Mouse (Mus musculus) liver, adult 2 months (tissue): Measurements from ENCODE around the gene 4930563M21Rik. TPM values are rescaled to one million over a fixed set of nuclear protein-coding genes. Genes with fewer than 3 reads are reported as not detected.

ENCODE experiments used
- DNase-seq: peaks from one replicate; pipeline ENCODE4 v3.0.0-alpha.2; 2011; ENCODE audit warnings: low read depth, low spot score; ENCODE audit errors: extremely low read depth
- H3K27ac ChIP-seq: fragments of 200-500 bp; replicated peaks from 2 replicates; pipeline ENCODE4 v1.5.1; 2012; ENCODE audit warnings: low read depth, mild to moderate bottlenecking, control low read depth, inconsistent platforms, low read length; ENCODE audit not compliant: insufficient read depth
- H3K27me3 ChIP-seq: fragments of 200-500 bp; 2 replicates; pipeline ENCODE4 v1.6.1; 2012; ENCODE audit warnings: mild to moderate bottlenecking, moderate library complexity, low read length, inconsistent platforms; ENCODE audit not compliant: control insufficient read depth, insufficient read depth
- H3K36me3 ChIP-seq: fragments of 200-500 bp; 2 replicates; pipeline ENCODE4 v1.6.1; 2012; ENCODE audit warnings: low read length, inconsistent platforms; ENCODE audit not compliant: control insufficient read depth, insufficient read depth
- H3K4me1 ChIP-seq: fragments of 200-500 bp; 2 replicates; pipeline ENCODE4 v1.6.1; 2011; ENCODE audit warnings: low read length; ENCODE audit not compliant: control insufficient read depth, insufficient read depth
- H3K4me3 ChIP-seq: fragments of 200-500 bp; 2 replicates; pipeline ENCODE4 v1.5.1; 2011; ENCODE audit warnings: low read depth, mild to moderate bottlenecking, control low read depth, low read length, moderate library complexity; ENCODE audit not compliant: insufficient read depth
- H3K79me2 ChIP-seq: fragments of 200-500 bp; 2 replicates; pipeline ENCODE4 v1.6.1; 2012; ENCODE audit warnings: inconsistent platforms, mild to moderate bottlenecking, low read length, moderate library complexity; ENCODE audit not compliant: control insufficient read depth, insufficient read depth
- H3K9ac ChIP-seq: fragments of 200-500 bp; 2 replicates; pipeline ENCODE4 v1.6.1; 2012; ENCODE audit warnings: low read depth, mild to moderate bottlenecking, control low read depth, inconsistent platforms, low read length
- CTCF ChIP-seq: fragments of 200-500 bp; IDR thresholded peaks from 2 replicates; pipeline ENCODE4 v1.5.1; 2011; ENCODE audit warnings: low read depth, low read length, control low read depth
- POLR2A ChIP-seq: fragments of 200-500 bp; IDR thresholded peaks from 2 replicates; pipeline ENCODE4 v1.6.1; 2011; ENCODE audit warnings: low read length, control low read depth; ENCODE audit not compliant: insufficient read depth; ENCODE audit errors: extremely low read depth
- WGBS: fragments of 180-500 bp; shearing (Covaris S2); methylation state at CpG from one replicate; pipeline ENCODE4 v1.1.7; 2018; 5-methylcytosine and 5-hydroxymethylcytosine counted together
- polyA plus RNA-seq: library from polyadenylated mRNA; depleted of rRNA; stranded (reverse); fragments of >200 nt; gene quantifications from 2 replicates; pipeline ENCODE4 v1.2.3, GENCODE M21; 2012; rRNA removed
- total RNA-seq: library from RNA; depleted of rRNA; stranded (reverse); fragments of >200 nt; gene quantifications from 2 replicates; pipeline ENCODE4 v1.2.3, GENCODE M21; 2014; rRNA removed

Gene 4930563M21Rik
- total and polyA plus RNA-seq, 2 experiments = not detected

DNA sequence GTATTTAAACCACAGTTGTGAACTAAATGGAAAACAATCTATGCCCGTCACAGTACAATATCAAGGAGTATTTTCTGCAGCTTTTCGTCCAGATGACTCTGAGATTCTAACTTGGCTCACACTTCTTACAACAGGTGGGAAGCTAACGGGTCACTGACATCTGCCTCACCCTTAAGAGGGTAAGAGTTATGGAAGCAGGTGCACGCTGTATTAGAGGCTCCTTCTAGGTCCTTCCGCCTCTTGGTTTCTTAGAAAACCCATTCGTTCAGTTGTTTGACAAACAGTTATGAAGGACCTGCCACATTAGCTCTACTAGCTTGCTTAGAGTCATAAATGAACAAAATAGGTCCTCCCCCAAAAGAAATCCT, 71.7 kb downstream of the 4930563M21Rik start:
- H3K36me3 ChIP-seq = no peaks in the 10 kb centered on the region
- no peaks in the 10 kb centered on the region for H3K27me3 ChIP-seq
- no peak overlapping the region for H3K27ac ChIP-seq
- peaks cover 6% of the 10 kb centered on the region for H3K4me1 ChIP-seq
- peak overlapping the region; percentile 90 for H3K4me3 ChIP-seq
- no peak for DNase-seq
- no peak for TF ChIP-seq CTCF
- TF ChIP-seq POLR2A = no peak
- H3K9ac ChIP-seq = peak overlapping the region; percentile 39; the same call in 1 of the 2 replicates
- H3K79me2 ChIP-seq = no peaks in the 10 kb centered on the region
- WGBS = 46% methylated on average over 6 of the region's 6 CpGs

- peak within 1 kb of the TSS; percentile 90 for H3K4me3 ChIP-seq
- H3K9ac ChIP-seq = peak within 1 kb of the TSS; percentile 90
- H3K36me3 ChIP-seq = no peaks in the 10 kb centered on the region
- WGBS = under 1% methylated on average over 56 of the region's 60 CpGs
- H3K27me3 ChIP-seq = no peaks in the 10 kb centered on the region
- H3K79me2 ChIP-seq = no peaks in the 10 kb centered on the region
- H3K27ac ChIP-seq = peak within 1 kb of the TSS; percentile 45
- peak; percentile 16; the same call in 1 of the 2 replicates for TF ChIP-seq CTCF
- 0 out of 2 replicates have a peak, but pooled peaks have one; percentile 20 for TF ChIP-seq POLR2A
- DNase-seq = peak; percentile 84
- H3K4me1 ChIP-seq = peaks cover 6% of the 10 kb centered on the region
These were observed 72.4 kb downstream of the 4930563M21Rik start, which contains the start of gene Scaper for GRCm38 (mm10) chr9:55937664-55938617. Scaper (minus strand) TSS chr9:55938119.

DNA sequence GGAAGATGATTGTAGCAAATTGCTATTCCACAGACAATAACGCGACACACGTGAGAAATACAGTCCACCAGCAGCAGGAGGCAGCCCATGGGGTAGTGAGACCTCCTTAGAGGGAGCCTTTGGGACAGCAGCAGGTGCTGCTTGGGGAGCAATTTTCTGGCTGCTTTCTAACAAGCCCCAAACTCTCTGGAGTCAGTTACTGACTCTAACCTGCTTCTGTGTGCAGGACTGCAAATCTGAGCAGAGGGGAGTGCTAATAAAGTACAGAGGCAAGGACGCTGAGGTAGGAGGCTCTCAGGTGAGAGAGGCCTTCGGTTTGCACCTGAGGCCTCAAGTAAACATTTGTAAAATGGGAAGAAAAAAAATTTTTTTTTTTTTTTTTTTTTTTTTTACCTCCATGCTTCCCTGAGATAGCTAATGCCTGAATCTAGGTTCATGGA, 73.1 kb downstream of the 4930563M21Rik start:
- DNase-seq = peak; percentile 10
- Histone ChIP-seq H3K27ac (no peak overlapping the region), H3K4me3 (peak overlapping the region; percentile 90), H3K27me3 (no peaks in the 10 kb centered on the region), H3K79me2 (no peaks in the 10 kb centered on the region), H3K36me3 (no peaks in the 10 kb centered on the region), H3K9ac (peak overlapping the region; percentile 90; the same call in 1 of the 2 replicates), H3K4me1 (peaks cover 6% of the 10 kb centered on the region)
- TF ChIP-seq POLR2A (no peak), CTCF (no peak)
- 45% methylated on average over 5 of the region's 5 CpGs for WGBS

- Histone ChIP-seq H3K4me3 (no peak overlapping the region), H3K27ac (no peak overlapping the region), H3K9ac (no peak overlapping the region), H3K36me3 (no peaks in the 10 kb centered on the region), H3K4me1 (peaks cover 3% of the 10 kb centered on the region), H3K27me3 (no peaks in the 10 kb centered on the region), H3K79me2 (no peaks in the 10 kb centered on the region)
- DNase-seq = no peak
- 60% methylated on average over 1 of the region's 1 CpGs for WGBS
- no peak for TF ChIP-seq CTCF
These were observed 77.9 kb downstream of the 4930563M21Rik start for GRCm38 (mm10) chr9:55932482-55932881.

GRCm38 (mm10) chr9:55918579-55918978, 91.8 kb downstream of the 4930563M21Rik start:
- Histone ChIP-seq H3K4me3 (no peak overlapping the region), H3K79me2 (no peaks in the 10 kb centered on the region), H3K9ac (no peak overlapping the region), H3K36me3 (peaks cover 2% of the 10 kb centered on the region), H3K4me1 (no peaks in the 10 kb centered on the region), H3K27ac (no peak overlapping the region), H3K27me3 (no peaks in the 10 kb centered on the region)
- 79% methylated on average over 3 of the region's 3 CpGs for WGBS
- TF ChIP-seq POLR2A (no peak), CTCF (peak; percentile 39)
- DNase-seq = peak; percentile 29

DNA sequence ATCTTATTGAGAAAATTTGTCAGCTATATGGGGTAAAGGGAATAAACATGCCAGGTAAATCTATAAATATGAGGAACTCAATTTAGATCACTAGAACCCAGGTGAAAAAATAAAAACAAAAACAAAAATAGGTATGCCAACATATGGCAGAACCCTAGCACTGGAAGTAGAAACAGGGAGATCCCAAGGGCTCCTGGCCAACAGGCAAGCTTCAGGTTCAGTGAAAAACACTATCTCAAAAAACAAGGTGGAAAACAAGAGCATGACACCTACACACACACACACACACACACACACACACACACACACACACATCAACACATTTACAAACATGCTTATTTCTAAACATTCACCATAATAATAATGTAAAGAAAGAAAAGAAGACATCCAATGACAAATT, 93.6 kb downstream of the 4930563M21Rik start:
- no peak for TF ChIP-seq POLR2A
- no peak for TF ChIP-seq CTCF

More for the DNA sequence above, 93.6 kb downstream of the 4930563M21Rik start:
- no peak overlapping the region for H3K9ac ChIP-seq
- no peaks in the 10 kb centered on the region for H3K27me3 ChIP-seq
- H3K79me2 ChIP-seq = no peaks in the 10 kb centered on the region
- no peak overlapping the region for H3K27ac ChIP-seq
- DNase-seq = no peak
- H3K36me3 ChIP-seq = peaks cover 4% of the 10 kb centered on the region
- no peaks in the 10 kb centered on the region for H3K4me1 ChIP-seq
- H3K4me3 ChIP-seq = no peak overlapping the region

Other genes with a start within 250 kb of the 4930563M21Rik start
- gene Scaper, start 72.4 kb downstream of the 4930563M21Rik start, total RNA-seq = 7.7 and 9.5 TPM in 2 replicates
- 1.2 and 1.4 TPM in 2 replicates for gene Scaper, start 72.4 kb downstream of the 4930563M21Rik start, polyA plus RNA-seq
- 9.0 and 10.1 TPM in 2 replicates for gene Rcn2, start 31.3 kb upstream of the 4930563M21Rik start, total RNA-seq
- gene Rcn2, start 31.3 kb upstream of the 4930563M21Rik start, polyA plus RNA-seq = 6.5 and 6.6 TPM in 2 replicates
- gene Pstpip1, start 79.4 kb upstream of the 4930563M21Rik start, total RNA-seq = 0.37 and 0.40 TPM in 2 replicates
- gene Pstpip1, start 79.4 kb upstream of the 4930563M21Rik start, polyA plus RNA-seq = 0.44 and 1.1 TPM in 2 replicates
- gene Tspan3, start 154.9 kb upstream of the 4930563M21Rik start, total RNA-seq = 4.7 and 6.1 TPM in 2 replicates
- gene Tspan3, start 154.9 kb upstream of the 4930563M21Rik start, polyA plus RNA-seq = 6.3 and 7.3 TPM in 2 replicates